Mouse (Mus musculus): ENCODE results near the gene Cfap77.

DNA sequence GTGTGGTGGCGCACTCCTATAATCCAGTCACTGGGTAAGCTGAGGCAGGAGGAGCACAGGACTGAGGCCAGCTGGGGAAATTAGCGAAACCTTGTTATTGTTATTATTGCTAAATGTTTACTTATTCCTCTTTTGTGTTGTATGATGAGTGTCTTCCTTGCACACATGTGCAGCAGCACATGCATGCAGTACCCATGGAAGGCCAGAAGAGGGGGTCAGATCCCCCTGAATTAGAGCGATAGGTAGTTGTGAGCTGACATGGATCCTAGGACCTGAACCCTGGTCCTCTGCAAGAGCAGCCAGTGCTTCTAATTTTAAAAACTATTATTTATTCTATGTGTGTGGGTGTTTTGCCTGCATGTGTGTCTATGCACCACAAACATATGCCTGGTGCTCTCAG, 124.3 kb downstream of the Cfap77 start:
- TF ChIP-seq CTCF (IDR thresholded peaks at IDR 0.05; ENCODE audit: borderline replicate concordance, control insufficient read depth, extremely low read depth, insufficient read depth, low read length, poor library complexity) (no peak), POLR2A (IDR thresholded peaks at IDR 0.05; ENCODE audit: control insufficient read depth, extremely low read depth, insufficient read depth, low read length, poor library complexity) (no peak)
